Mouse (Mus musculus) spleen, adult 2 months (tissue): ENCODE measurements around the gene Muc1.

Source experiments
- CTCF ChIP-seq: fragments of 200-500 bp; IDR thresholded peaks from 2 replicates; pipeline ENCODE4 v1.5.1; 2011; ENCODE audit warnings: mild to moderate bottlenecking, inconsistent platforms; ENCODE audit not compliant: insufficient read depth, insufficient read length, insufficient replicate concordance; ENCODE audit errors: extremely low read depth
- POLR2A ChIP-seq: fragments of 200-500 bp; IDR thresholded peaks from 2 replicates; pipeline ENCODE4 v1.6.1; 2011; ENCODE audit warnings: low read depth, low read length, inconsistent platforms

DNA sequence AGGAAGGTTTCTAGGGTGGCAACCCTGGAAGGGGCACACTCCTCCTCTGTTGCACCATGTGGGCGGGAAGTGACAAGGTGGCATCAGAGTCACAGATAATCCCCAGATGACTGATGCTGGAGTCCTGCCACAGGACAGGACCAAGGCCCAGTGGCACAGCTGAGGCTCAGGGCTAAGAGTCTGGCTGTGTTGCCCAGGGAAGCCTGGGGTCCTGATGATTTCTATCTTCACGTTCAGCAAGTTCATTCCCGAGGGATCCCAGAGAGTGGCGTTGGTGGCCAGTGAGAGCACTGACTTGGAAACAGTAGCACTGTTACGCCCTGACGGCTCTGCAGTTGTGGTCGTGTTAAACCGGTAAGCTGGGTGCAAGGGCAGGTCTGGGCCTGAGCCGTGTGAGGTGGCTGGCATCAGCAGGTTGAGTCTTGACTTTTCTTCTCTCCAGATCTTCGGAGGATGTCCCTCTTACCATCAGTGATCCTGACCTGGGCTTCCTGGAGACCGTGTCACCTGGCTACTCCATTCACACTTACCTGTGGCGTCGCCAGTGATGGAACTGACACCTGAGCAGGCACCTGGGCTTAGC is 20.7 kb upstream of the Muc1 start:
- TF ChIP-seq CTCF: no peak
- no peak for TF ChIP-seq POLR2A
